Mouse (Mus musculus) lung, postnatal 10 days (tissue): Measurements from ENCODE around the gene Padi4.

ENCODE experiments used
- DNase-seq: peaks from one replicate; pipeline ENCODE4 v3.0.0; 2021

The Padi4 gene

DNA sequence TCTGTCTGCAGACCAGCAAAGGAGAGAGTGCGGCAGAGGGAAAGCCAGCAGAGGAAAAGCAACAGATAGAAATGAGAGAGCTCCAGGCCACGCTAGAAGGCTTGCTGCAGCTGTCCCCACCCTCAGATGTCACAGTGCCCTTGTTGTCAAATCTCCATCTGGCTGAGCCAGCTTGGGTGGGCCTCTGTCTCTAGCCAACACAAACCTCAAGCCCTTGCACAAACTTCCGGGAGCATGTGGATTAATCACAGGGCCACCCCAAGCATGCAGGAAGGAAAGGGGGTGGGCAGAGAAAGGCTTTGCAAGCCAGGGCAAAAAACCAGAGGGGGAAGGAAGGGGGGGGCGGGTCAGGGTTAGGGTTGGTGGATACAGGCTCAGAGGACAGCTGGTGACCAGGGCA lies 13.4 kb upstream of the Padi4 start:
- peak; percentile 79 for DNase-seq

DNA sequence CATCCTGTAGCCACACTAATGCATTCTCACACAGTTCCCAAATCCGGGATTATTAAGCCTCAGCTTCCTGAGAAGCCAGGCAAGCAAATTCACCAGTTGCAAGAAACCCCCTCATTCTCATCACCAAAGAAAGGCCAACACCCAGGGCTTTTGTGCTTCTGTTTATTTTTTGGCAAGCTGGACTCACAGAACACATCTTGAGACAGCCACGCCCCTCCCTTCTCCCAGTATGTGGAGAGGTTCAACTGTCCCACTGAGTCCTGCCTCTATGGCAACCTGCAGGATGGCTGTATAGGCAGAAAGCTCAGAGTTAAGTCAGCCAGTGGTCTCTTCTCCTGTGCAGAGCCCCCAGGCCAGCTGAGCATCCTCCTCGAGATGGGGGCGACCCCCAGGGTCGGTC lies 11.2 kb upstream of the Padi4 start:
- DNase-seq = no peak

DNA sequence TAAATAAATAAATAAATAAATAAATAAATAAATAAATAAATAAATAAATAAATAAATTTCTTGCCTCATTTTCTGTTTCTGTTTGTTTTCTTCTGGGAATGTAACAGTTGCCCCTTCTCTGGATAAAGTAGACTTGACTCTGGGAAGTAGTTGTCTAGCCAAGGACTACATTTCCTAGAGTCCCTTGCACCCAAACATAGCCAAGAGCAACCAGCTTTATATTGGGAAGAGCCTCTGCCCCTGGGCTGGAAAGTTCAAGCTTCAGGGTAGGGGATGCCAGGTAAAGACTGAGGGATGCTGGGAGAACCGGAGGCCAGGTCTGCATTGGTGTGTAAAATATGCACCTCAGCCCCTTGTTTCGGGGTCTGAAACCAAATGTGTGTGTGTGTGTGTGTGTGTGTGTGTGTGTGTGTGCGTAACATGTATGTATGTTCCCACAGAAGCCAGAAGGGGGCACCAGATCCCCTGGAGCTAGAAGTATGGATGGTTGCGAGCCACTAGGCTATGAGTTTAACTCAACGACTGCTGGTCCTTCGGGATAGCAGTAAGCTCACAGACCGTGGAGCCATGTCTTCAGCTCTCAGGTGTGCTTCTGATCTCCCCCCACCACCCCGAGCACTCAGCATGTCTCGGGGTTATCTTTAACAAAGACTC lies 10.4 kb upstream of the Padi4 start:
- DNase-seq = no peak

DNA sequence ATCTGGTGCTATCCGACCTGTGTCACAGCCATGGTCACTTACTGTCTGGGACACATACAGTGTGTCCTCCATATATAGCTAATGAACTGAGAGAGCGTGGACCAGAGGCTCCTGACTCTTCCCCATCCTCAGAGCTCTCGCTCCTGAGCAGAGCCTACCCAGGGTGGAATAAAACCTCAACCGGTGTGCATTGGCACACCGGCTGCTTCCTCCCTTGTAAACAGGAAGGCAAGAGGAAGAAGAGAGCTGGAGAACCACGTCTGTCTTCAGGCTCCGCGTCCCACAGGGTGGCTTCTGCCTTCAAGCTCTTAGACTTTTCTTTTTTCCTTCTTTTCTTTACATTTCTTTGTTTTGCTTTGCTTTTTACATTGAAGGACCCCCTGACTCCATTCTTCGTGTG lies 8.8 kb upstream of the Padi4 start:
- DNase-seq = no peak

DNA sequence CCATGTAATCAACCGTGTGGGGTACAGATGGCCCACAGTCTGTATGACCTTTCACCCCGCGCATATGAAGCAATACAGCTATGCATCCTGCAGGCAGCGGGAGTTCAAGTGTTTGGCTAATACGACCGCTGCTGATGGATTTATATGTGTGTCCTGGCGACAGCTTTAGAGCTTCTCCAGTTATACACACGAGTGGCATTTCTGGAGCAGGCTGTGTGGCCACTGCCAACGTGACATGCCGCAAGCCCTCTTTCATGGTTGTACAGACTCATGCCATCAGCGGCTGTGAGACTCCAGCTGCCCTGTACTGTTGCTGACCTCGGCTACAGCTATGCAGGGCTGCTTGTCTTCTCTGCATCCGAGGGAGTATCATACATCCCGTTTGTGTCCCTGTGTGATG lies 6.5 kb upstream of the Padi4 start:
- DNase-seq = no peak

DNA sequence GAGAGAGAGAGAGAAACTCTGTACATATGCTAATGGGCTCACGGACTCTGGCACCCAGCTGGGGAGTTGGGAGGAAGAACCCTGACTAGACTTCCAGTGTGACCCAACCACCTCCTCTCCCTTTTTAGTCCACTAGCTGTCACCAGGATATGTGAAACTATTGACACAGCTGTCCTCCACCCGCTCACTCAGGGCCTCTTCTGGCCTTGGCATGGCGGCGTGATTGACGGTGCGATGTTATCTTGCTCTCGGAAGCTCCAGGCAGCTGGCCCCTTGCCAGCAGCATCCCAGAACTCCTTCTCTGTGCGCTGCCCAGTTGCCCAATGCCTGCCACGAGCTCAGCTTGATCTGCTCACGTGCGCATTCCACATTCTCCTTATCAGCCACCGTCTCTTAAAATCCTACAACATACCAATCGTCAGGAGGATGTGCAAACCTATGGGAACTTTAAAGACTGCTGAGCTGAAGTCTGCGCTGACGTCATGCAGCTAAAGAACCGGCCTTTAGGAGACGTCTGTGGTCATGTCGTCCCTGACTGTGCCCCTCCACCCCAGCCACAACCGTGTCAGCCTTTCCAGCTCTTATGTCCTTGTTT lies 5.9 kb upstream of the Padi4 start:
- DNase-seq = peak; percentile 53

DNA sequence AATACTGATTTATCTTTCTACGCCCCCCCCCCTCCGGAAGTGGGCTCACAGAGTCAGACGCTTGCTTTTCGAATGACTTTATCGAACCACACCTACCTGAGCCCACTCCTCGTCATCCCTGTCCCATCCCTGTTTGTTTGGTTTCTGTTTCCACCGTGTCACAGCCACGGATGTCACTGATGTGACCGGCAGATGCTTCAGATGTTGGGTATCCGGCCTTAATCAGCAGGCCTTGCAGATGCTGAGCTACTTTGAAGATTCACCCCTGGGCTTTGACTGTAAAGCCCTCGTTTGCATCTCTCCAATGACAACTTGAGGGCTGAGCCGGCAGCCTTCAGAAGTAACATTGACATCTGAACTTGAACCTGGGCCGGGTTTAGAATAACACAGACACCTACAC lies 2.6 kb upstream of the Padi4 start:
- DNase-seq = no peak

DNA sequence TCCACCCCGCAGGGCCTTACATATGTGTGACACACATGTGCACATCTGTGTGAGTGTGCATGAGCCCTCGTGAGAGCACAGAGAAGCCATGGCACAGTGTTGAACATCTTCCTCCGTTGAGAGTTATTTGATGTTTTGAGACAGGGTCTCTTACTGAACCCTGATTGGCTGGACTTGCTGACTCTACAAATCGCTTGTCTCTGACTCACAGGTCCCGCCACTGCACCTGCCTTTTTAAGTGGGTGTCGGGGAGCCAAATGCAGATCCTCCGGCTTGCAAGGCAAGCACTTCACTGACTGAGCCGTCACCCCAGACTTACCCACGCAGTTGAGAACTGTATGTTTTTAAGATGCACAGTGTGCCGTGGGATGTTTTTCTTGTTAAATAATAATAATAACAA lies 1.8 kb upstream of the Padi4 start:
- no peak for DNase-seq

DNA sequence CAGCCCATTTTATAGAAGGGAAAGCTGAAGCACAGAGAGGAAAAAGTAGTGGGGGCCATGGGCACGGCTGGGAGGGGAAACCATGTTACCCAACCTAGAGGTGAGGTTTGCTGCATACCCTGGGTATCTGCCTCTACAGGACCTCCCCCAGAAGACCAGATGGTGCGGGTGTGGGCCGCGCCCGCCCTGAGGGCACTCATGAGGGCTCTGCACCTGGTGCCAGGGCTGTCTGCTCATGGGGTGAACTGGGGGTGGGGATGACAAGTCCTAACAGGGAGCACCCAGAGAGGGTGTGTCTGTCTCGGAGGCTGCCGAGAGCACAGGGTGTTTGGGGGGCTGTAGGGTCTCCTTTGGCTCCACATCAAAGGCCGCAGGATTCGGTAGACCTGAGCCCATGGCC lies 857 bp upstream of the Padi4 start:
- DNase-seq = no peak

DNA sequence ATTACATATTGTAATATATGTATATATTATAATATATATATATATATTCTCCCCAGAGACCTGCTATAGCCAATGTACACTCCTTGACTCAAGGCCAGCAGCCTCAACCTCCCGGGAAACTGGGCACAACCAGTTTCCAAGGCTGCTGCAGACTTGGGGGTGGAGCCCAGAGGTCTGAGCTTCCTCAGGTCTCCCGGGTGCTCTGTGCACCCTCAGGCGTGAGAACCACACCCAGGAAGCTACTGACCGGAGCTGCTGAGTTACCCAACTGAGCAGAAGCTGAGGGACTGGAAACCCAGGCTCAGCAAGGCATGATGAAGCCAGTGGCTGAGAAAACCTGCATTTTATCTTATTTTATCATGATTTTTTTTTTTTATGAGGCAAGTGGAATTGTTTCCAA lies 2.9 kb downstream of the Padi4 start:
- peak; percentile 56 for DNase-seq

DNA sequence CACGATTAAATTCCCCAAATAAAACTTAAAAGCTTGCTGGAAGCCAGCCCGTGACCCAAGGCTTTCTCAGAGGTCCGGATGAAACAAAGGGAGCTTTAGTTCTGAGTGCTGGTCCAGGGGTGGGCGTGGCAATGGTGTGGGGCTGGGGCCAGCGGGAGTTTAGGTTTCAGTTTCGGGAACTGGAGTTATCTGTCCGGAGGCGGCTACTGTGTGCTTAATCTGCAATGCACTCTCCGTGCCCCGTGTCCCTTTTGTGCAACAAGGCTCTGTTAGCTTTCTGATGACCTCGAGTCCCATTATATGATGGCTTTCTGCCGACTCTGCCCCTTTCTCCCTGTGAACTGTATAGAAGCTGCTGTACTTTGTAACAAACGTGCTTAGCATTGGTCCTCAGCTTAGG lies 3.6 kb downstream of the Padi4 start:
- DNase-seq = peak; percentile 80

DNA sequence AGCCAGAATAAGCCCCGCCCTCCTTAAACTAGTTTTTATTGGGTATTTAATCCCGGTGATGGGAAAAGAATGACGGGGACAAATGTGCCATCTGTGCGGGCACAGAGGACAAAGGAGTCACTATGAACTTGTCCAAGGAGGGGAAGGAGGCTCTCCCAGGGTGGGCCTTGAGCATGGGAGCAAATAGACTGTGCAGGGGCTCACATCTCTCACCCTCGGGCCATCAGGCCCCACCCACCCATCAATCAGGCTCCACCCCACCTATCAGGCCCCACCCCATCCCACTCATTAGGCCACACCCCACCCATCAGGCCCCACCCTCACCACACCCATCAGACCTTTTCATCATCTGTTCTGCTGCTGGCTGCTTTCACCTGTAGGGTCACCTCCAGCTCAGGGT lies 5.1 kb downstream of the Padi4 start:
- no peak for DNase-seq

DNA sequence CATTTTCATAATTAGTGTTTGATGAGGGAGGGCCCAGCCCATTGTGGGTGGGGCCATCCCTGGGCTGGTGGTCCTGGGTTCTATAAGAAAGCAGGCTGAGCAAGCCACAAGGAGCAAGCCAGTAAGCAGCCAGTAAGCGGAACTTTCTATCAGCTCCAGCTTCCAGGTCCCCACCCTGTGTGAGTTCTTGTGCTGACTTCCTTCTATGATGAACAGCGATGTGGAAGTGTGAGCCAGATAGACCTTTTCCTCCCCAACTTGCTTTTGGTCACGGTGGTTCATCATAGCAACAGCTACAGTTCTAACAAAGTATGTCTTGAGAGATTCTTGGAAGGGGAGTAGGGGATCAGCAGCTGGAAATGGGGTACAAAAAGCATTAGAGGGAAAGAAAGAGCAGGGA lies 8.1 kb downstream of the Padi4 start:
- DNase-seq = no peak

DNA sequence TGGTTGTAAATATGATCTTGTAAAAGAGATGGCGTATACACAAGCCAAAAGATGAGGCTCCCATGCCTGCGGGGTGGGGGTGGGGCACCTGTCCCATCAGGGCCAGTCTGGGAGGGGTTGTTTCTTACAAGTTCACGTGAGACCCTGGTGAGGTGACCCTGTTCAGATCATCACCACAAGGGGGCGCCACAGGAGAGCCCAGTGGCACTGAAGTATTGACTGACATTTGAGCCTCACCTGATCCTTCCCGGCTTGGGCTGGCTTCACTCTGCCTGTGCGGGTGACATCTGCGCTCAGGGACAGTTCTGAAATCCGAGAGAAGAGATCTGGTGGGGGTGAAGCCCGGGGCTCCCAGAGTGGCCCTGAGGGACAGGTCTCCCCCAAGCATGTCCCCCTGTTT lies 10.9 kb downstream of the Padi4 start:
- peak; percentile 73 for DNase-seq

DNA sequence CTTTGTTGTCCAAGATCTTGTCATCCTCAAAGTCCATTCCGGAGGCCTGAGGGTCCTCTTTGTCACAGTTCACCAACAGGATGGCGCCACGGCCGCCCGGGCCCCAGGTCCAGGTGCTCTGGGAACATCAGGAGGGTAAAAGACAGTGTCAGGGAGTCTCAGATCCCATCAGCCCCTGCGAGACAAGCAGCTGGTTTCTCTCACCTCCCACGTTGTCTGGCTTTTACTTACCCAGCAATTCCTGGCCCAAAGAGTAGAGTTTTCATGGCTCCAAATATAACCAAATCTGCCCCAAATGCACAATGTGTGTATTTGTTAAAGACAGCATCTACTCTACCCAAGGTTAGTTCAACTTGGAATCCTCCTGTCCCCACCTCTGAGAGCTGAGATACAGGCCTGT lies 12.4 kb downstream of the Padi4 start:
- peak; percentile 67 for DNase-seq

DNA sequence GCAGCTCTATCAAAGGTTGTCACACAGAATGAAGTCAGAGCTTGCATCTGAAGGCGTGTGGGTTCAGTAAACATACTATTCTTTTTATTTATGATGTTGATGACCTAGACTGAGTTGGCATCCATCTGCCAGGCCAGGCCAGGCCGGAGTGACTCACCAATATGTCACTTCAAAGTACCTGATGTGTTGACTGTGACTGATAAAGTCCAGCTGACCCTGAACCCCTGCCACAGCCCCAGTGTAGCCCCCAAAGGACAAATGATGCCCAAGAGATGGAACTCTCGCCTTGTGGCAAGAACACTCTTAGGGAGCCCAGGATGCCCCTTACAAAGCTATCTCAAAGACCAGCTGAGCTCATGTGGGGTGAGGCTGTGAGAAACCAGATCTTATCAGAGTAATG lies 18.2 kb downstream of the Padi4 start:
- DNase-seq = no peak

DNA sequence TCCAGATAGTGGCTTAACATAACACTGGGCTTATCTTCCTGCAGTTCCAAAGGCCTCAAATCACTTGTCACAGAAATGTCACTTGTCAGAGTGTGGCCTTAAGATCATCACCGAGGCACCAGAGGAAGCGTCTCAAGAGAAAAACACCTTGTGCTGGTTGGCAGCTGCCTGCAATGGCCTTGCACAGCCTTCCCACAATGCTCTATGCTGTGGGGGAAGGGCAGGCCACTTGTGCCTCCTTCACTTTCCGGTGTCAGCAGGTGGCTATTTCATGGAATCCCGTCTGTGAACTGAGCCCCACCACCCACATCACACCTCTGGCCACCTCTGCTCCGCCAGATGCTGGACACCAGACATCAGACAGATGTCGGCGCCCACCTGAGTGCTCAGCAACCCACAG lies 20.7 kb downstream of the Padi4 start:
- no peak for DNase-seq

DNA sequence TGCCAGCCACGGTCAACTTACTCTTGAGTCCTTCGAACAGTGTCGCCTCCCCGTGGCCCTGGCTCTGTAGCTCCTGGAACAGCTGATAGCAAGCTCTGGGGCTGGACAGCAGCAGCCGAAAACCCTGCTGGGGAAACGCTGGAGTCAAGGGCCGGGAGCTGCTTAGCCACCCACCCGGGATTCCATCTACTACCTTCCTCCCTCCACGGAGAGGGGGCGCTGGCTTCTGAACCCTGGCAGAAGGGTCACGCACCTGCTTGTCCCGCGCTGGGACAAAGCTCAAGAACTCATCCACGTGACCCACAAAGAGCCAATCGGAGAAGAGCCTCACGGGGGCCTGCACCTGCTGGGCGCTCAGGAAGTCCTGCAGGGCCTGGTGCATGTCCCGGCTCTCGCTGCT lies 23.7 kb downstream of the Padi4 start:
- DNase-seq = peak; percentile 50

DNA sequence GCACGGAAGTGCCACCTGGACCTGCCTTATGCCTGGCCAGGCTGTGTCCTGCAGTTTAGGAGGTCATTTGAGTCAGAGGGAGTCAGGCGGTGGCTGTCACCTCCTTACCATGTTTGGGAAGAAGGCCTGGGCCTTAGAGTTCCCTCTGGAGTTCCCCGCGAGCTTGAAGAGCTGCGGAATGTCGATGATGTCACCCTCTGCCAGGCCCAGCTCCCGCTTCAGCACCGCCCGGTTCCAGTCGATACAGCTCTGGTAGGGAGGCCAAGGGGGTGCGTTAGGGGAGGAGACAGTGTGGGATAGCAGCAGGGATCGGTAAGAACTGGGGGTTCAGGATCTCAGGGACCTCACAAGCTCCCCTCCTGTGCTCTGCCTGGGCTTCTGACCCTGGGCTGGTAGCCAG lies 26.1 kb downstream of the Padi4 start:
- peak; percentile 47 for DNase-seq

DNA sequence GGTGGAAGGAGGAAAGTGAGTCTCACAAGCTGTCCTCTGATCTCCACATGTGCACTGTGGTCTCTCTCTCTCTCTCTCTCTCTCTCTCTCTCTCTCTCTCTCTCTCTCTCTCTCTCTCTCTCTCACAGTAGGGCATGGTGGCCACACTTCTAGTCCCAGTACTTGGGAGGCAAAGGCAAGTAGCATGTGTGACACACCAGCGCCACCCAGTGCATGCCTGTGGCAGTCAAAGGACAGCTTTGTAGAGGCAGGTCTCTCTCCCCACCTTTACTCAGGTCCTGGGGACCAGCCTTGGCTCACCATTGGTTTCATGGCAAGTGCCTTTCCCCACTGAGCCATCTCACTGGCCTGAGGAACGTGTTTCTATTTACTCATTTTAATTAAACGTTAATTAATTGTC lies 29.4 kb downstream of the Padi4 start:
- DNase-seq = peak; percentile 67

DNA sequence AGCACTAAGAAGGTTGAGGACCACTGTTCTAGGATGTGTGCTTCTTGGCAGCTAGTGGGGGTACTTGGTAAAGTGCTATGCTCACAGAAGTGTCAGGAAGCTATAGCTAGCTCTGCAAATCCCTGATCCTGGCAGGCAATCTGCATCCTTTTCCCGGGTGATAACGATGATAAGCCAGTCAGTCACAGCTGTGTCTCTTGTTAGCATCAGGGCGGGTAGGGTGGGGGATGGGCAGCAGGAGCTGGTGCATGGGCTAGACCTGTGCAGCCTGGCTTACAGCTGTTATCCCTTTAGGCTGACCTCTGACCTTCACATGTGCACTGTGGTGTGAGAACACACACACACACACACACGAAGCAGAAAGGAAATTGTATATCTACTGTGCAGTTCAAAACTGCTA lies 30.9 kb downstream of the Padi4 start:
- no peak for DNase-seq

DNA sequence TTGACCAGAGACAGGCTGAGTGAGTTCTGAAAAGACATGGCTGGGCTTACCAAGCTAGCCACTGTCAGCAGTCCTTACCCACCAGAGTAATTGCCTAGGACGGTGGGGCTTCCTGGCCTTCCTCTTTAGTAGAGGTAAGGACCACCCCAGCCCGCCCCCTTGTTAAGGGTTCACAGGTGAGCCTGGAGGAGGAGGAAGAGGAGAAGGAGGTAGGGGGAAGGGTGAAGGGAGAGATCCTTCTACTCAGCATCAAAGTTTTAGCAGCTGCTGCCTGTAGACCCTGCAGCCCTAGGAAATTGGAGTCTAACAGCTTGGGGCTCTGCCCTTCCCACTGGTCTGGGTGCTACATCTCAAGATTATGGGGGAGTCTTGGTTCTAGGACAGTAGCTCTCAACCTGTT lies 31.5 kb downstream of the Padi4 start, which contains the start of gene Padi6:
Padi6 (minus strand) TSS at position 101 of the 400 bp plus-strand sequence.
- DNase-seq = no peak

DNA sequence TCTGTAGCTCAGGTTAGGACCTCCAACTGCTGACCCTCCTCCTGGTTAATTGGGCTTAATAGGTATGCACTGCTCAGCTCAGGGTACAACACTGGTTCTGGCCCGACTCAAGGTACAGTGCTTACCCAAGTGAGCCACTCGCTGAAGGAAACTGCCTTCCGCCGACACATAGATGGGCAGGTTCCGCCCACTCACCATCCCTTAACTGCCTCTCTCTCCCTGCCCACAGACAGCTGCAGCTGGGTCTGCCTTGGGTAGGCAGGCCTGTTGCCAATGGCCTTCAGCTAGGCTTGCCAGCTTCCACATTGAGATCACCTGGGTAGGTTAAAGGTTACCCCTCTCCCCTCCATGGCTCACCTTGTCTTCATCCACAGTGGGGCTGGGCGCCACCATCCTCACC lies 32.6 kb downstream of the Padi4 start:
- no peak for DNase-seq

DNA sequence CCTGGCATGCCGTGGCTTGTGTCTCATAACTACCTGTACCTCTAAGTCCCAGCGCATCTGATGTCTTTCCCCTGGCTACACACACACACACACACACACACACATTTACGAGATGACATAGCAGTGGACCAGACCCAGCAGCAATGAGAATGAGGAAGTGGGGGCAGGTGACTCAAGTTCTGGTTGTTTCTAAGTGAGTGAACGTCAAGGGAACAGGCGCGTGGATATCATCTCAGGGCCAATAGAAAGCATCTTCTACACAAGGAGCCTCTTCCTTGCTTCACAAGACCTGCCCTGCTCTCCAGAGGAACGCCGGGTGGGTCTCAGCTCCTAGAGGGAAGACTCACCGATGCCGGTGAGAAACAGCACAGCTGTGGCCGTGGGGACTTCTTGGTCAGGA lies 33.4 kb downstream of the Padi4 start:
- DNase-seq = no peak

DNA sequence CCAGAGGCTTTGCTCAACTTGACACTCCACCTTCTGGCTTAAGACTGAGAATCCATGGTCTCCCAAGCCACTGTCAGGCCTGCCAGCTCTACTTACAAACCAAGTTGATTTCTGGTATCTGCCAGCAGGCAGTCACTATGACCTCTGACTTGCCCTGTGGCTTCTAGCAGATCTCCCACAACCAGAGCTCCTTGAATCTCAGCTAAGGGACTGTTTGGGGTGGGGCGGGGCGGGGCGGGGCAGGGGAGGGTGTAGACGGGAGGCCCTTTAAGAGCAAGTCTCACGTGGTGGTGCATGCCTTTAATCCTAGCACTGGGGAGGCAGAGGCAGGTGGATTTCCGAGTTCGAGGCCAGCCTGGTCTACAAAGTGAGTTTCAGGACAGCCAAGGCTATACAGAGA lies 41.2 kb downstream of the Padi4 start:
- no peak for DNase-seq
